Mouse (Mus musculus): ENCODE results near the gene Ptger2. TPM values are rescaled to one million over a fixed set of nuclear protein-coding genes. Genes with fewer than 3 reads are reported as not detected.
"Not testable (repeated sequence)": the region's sequence is repeated elsewhere in the genome, so short reads cannot be mapped to it uniquely, and the experiment has no call there.

The Ptger2 gene
- total RNA-seq (2014; fragmentation: Nextera tagmentation) (not detected in 2 replicates), total RNA-seq (2017) (0.06 and 0.22 TPM in 2 replicates), polyA plus RNA-seq (2012) (not detected in 2 replicates)

DNA sequence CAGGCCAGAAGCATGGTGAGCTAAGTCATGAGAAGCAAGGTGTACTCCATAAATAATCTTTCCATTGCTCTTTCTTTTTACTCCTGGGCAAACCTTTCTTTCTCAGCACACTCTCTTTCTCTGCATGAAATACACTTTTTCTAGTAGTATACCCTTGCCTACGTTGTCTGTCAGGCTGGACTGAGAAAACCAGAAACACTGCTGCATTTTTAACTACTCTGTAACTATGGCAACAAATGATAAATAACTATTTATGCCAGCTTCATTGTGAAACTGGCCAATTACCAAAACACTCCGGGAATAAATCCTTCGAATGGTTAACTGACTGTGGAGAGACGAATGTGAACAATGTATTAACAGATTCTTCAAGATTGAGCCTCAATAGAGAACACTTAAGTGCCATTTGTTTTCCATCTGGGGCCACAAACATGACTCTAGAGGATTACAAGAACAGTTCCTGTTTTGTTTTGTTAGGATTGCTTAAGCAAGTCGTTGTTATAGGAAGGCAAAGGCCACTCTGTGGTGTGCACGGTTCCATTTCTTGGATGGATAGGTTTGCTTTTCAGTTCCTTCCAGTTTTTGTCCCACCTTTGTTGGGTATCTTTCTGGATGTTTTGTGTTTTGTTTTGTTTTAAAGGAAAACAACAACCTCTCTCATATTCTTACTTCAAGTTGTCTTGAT, at the start of gene Ptger2:
Gene Ptger2, plus strand, starts transcription at position 522 of the 682 bp plus-strand sequence.
- H3K27me3 ChIP-seq (ENCODE audit: insufficient read depth, low read length); H3K9me3 ChIP-seq (replicated peaks); DNase-seq (ENCODE audit: low spot score); H3K4me1 ChIP-seq (ENCODE audit: insufficient read depth, low read depth, low read length); H3K4me3 ChIP-seq (ENCODE audit: low read depth, low read length); H3K36me3 ChIP-seq (replicated peaks); ATAC-seq (ENCODE audit: extremely low read depth, insufficient number of reproducible peaks, low FRiP score, poor library complexity, severe bottlenecking): not testable (repeated sequence)

DNA sequence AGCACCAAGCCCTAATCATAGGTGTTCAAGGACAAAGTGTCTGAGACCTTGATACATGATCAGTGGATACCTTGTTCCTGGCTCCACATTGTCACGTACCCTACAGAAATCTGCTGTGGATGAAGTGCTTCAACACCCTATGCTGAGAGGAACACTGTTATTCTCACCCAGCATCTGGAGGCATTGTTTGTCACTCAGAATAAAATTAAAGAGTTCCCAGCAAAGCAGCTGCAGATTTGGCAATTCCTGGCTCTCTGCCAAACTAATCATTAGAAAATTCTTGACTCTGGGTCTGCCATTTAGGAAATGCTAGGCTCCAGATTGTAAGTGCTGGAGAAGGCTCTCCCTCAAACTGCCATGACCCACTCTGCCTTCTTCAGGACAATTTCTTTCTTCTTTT, 27.2 kb upstream of the Ptger2 start:
- H3K9me3 ChIP-seq (replicated peaks) = no peaks in the 10 kb centered on the region
- H3K27me3 ChIP-seq (ENCODE audit: insufficient read depth, low read length) = no peaks in the 10 kb centered on the region
- no peak for ATAC-seq (ENCODE audit: extremely low read depth, insufficient number of reproducible peaks, low FRiP score, poor library complexity, severe bottlenecking)
- H3K4me1 ChIP-seq (ENCODE audit: insufficient read depth, low read depth, low read length) = no peaks in the 10 kb centered on the region
- H3K4me3 ChIP-seq (ENCODE audit: low read depth, low read length) = no peak overlapping the region
- DNase-seq (ENCODE audit: low spot score) = no peak
- TF ChIP-seq GATA2 (IDR thresholded peaks at IDR 0.05; ENCODE audit: borderline replicate concordance, low read depth, low read length) (no peak), CTCF (IDR thresholded peaks at IDR 0.05; ENCODE audit: low read depth, low read length) (no peak), TAL1 (conservative IDR thresholded peaks at IDR 0.05; ENCODE audit: low read depth, low read length) (no peak)
- H3K36me3 ChIP-seq (replicated peaks) = no peaks in the 10 kb centered on the region

DNA sequence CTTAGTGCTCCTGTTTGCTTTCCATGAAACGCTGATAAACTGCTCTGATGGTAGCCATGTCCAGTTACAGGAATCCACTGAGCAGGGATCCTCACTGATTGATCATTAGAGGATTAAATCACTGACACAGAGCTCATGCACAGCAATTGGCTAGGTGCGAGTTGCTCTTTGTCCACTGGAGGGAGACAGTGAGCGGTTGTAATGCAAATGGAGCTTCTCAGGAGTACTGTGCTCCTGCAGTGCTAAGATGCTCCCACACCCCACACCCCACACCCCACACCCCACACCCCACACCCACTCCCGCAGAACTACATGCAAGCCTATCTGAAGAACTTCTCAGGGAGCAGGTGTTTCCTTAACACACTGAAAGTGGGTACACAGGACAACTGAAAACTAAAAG, 10.7 kb upstream of the Ptger2 start:
- not testable (repeated sequence) for H3K9me3 ChIP-seq (replicated peaks); ATAC-seq (ENCODE audit: extremely low read depth, insufficient number of reproducible peaks, low FRiP score, poor library complexity, severe bottlenecking); H3K27me3 ChIP-seq (ENCODE audit: insufficient read depth, low read length); DNase-seq (ENCODE audit: low spot score); H3K4me1 ChIP-seq (ENCODE audit: insufficient read depth, low read depth, low read length); H3K4me3 ChIP-seq (ENCODE audit: low read depth, low read length); H3K36me3 ChIP-seq (replicated peaks)

DNA sequence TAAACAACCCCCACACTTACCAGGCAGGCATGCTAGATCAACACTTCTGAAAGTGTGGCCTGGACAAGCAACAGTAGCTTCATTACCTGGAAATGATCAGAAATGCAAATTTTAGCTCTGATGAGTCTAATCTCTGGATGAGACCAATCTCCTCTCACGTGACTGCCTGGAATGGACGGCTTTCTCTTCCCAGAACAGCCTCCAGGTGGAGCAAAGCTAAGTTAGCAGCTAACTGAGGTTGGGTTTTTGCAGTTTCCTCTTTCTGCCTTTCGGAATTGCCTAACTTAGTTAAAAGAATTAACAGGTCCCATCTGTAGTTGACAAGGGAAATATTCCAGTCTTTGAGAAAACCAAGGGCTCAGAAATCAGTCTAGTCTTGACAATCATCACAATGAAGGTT, 8.1 kb upstream of the Ptger2 start:
- no peaks in the 10 kb centered on the region for H3K27me3 ChIP-seq (ENCODE audit: insufficient read depth, low read length)
- no peak overlapping the region for H3K4me3 ChIP-seq (ENCODE audit: low read depth, low read length)
- H3K36me3 ChIP-seq (replicated peaks) = no peaks in the 10 kb centered on the region
- DNase-seq (ENCODE audit: low spot score) (no peak), ATAC-seq (ENCODE audit: extremely low read depth, insufficient number of reproducible peaks, low FRiP score, poor library complexity, severe bottlenecking) (no peak)
- no peaks in the 10 kb centered on the region for H3K9me3 ChIP-seq (replicated peaks)
- TF ChIP-seq GATA1 (IDR thresholded peaks at IDR 0.05; ENCODE audit: borderline replicate concordance, low read length) (no peak), GATA2 (IDR thresholded peaks at IDR 0.05; ENCODE audit: borderline replicate concordance, low read depth, low read length) (no peak), CTCF (IDR thresholded peaks at IDR 0.05; ENCODE audit: low read depth, low read length) (no peak)
- no peaks in the 10 kb centered on the region for H3K4me1 ChIP-seq (ENCODE audit: insufficient read depth, low read depth, low read length)

DNA sequence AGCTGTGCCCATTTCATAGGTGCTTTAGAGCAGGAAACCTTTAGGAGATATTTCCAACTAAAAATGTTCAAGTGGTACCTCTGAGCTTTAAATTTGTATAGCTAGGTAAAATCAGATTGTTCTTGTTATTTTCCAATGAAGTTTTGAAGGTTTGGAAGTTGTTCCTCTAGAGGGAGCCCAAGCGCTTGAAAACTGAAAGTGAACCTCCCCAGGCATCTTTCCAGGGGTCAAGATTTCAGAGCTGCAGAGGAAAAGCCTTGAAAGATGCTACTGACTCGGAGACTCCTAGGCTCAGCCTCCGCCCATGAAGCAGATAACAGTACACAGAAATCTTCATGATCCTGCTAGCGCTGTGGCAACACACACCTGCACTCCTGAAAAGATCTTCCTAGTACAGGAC, 6.5 kb upstream of the Ptger2 start:
- H3K4me1 ChIP-seq (ENCODE audit: insufficient read depth, low read depth, low read length) = no peaks in the 10 kb centered on the region
- no peaks in the 10 kb centered on the region for H3K27me3 ChIP-seq (ENCODE audit: insufficient read depth, low read length)
- no peaks in the 10 kb centered on the region for H3K36me3 ChIP-seq (replicated peaks)
- DNase-seq (ENCODE audit: low spot score) (no peak), ATAC-seq (ENCODE audit: extremely low read depth, insufficient number of reproducible peaks, low FRiP score, poor library complexity, severe bottlenecking) (no peak)
- H3K9me3 ChIP-seq (replicated peaks) = no peaks in the 10 kb centered on the region
- no peak for TF ChIP-seq GATA2 (IDR thresholded peaks at IDR 0.05; ENCODE audit: borderline replicate concordance, low read depth, low read length)
- TF ChIP-seq TAL1 (conservative IDR thresholded peaks at IDR 0.05; ENCODE audit: low read depth, low read length) = no peak
- TF ChIP-seq CTCF (IDR thresholded peaks at IDR 0.05; ENCODE audit: low read depth, low read length) = no peak
- TF ChIP-seq POLR2AphosphoS5 (IDR thresholded peaks at IDR 0.05; ENCODE audit: insufficient replicate concordance, low read depth, low read length) = no peak
- no peak overlapping the region for H3K4me3 ChIP-seq (ENCODE audit: low read depth, low read length)

DNA sequence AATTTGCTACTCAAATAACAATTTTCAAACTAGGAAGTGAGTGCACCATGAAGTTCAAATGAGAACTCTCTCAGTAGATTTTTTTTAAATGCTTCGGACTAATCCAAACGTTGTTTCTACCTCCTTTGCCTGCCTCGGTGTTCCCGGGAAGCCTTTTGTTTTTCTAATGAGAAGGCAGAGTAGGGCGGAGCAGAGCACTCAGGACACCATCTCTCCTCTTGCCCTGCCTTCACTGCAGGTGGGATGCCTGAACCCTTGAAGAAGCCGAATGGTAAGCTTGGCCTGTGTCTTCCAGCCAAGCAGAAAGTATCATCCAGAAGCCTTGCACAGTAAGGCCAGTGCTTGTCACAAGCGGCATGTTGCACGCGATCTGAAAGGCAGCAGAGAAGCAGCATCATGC, 3.9 kb upstream of the Ptger2 start:
- H3K27me3 ChIP-seq (ENCODE audit: insufficient read depth, low read length) = no peaks in the 10 kb centered on the region; the same call in 1 of the 2 replicates
- no peaks in the 10 kb centered on the region for H3K4me1 ChIP-seq (ENCODE audit: insufficient read depth, low read depth, low read length)
- no peaks in the 10 kb centered on the region for H3K9me3 ChIP-seq (replicated peaks)
- TF ChIP-seq CTCF (IDR thresholded peaks at IDR 0.05; ENCODE audit: low read depth, low read length) (no peak), POLR2AphosphoS5 (IDR thresholded peaks at IDR 0.05; ENCODE audit: insufficient replicate concordance, low read depth, low read length) (no peak), GATA1 (IDR thresholded peaks at IDR 0.05; ENCODE audit: borderline replicate concordance, low read length) (no peak), GATA2 (IDR thresholded peaks at IDR 0.05; ENCODE audit: borderline replicate concordance, low read depth, low read length) (no peak)
- no peak overlapping the region for H3K4me3 ChIP-seq (ENCODE audit: low read depth, low read length)
- ATAC-seq (ENCODE audit: extremely low read depth, insufficient number of reproducible peaks, low FRiP score, poor library complexity, severe bottlenecking) (no peak), DNase-seq (ENCODE audit: low spot score) (no peak)
- no peaks in the 10 kb centered on the region for H3K36me3 ChIP-seq (replicated peaks)

DNA sequence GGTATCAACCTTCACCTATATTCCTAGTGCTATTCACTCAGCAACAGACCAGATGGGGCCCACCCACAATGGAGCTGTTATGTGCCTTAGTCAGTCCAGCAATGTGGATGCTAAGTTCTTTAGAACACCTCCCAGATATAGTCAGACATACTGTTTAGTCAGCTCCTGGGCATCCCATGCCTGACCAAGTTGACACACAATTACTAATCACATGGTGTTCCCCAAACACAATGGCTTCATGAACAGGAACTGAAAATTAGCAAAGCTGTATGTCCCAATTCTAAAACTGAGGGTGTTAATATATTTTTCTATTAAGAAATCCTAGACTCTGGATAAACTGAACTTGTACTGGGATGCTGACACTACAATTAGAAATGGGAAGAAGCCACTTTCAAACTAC, 1.7 kb upstream of the Ptger2 start:
- no peaks in the 10 kb centered on the region for H3K9me3 ChIP-seq (replicated peaks)
- no peaks in the 10 kb centered on the region; the same call in 1 of the 2 replicates for H3K27me3 ChIP-seq (ENCODE audit: insufficient read depth, low read length)
- H3K4me1 ChIP-seq (ENCODE audit: insufficient read depth, low read depth, low read length) = no peaks in the 10 kb centered on the region
- no peak for DNase-seq (ENCODE audit: low spot score)
- no peak overlapping the region for H3K4me3 ChIP-seq (ENCODE audit: low read depth, low read length)
- H3K36me3 ChIP-seq (replicated peaks) = no peaks in the 10 kb centered on the region
- TF ChIP-seq POLR2AphosphoS5 (IDR thresholded peaks at IDR 0.05; ENCODE audit: insufficient replicate concordance, low read depth, low read length) (no peak), GATA1 (IDR thresholded peaks at IDR 0.05; ENCODE audit: borderline replicate concordance, low read length) (no peak), CTCF (IDR thresholded peaks at IDR 0.05; ENCODE audit: low read depth, low read length) (no peak), GATA2 (IDR thresholded peaks at IDR 0.05; ENCODE audit: borderline replicate concordance, low read depth, low read length) (no peak), TAL1 (conservative IDR thresholded peaks at IDR 0.05; ENCODE audit: low read depth, low read length) (no peak)
- ATAC-seq (ENCODE audit: extremely low read depth, insufficient number of reproducible peaks, low FRiP score, poor library complexity, severe bottlenecking) = no peak

Data from G1E (cell line).